In the genomic region with DNA sequence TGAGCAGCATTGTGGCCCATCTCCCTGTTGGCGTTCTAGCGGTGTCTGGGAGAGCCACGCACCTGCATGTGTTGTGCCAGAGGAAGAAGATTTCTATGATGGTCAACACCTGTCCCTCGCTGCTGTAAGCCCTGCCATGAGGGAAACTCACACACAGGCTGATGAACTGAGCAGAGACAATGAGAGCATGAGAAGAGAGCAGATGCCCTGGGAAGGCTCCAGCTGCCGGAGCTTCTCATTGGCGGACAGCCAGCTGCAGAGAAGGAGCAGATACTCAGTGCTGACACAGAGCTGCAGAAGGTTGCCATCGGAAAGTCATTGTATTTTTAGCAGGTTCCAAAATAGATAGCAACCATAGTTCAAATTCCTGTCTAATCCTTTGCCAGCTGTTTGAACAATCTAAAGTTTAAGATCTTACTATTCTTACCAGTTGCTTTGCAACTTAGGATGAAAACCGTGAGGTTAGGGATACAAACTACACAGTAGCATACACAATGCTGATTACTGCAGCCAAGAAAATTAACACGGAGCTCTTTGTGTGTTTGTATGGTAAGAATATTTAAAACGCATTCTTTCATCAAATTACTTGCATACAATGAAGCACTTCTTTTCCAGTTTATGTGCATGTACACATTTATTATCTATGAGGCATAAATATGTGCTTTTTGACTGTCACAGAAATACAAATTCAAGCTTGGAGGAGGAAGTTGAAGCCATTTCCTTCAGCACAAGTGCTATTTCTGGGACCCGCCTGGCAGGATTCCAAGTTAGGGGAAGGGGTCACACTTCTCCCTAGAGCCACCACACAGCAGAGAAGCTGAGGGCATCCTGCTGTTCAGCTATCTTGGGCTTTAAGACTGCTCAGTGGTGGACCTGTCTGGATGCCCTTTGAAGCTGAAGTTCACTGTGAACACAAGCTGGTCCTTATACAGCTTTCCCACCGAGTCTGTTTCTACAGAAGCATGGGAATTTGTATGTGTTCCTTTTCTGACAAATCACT, we compare ENCODE assay signal across 8 mouse cellular contexts. TPM values are rescaled to one million over a fixed set of nuclear protein-coding genes. Genes with fewer than 3 reads are reported as not detected.
DNase-seq lines count a peak whose midpoint lies in the region; ATAC-seq and TF ChIP-seq lines count a peak whose summit lies in the region.

No protein-coding gene starts in this region.

- DNase-seq in midbrain, embryonic 11.5 days (ENCODE audit: low spot score, missing footprints) = no peak
- DNase-seq in cerebellum, postnatal 25 days = peak; percentile 66 to 81
- peak; percentile 80 for DNase-seq in heart, embryonic 10.5 days (ENCODE audit: low spot score)
- peak; percentile 74 to 83 for DNase-seq in layer of hippocampus, adult 2 months (ENCODE audit: low spot score in 2 of 2)
- DNase-seq in T-cell, adult 2 months (ENCODE audit: low spot score) = no peak

- no peak for TF ChIP-seq CTCF in layer of hippocampus, adult 2 months (conservative IDR thresholded peaks at IDR 0.05)

- H3K9me3 ChIP-seq in midbrain, embryonic 13.5 days = no peaks in the 10 kb centered on the region
- no peaks in the 10 kb centered on the region for H3K9me3 ChIP-seq in midbrain, embryonic 11.5 days (ENCODE audit: control insufficient read depth, low read length)
- H3K9me3 ChIP-seq in heart, embryonic 10.5 days = no peaks in the 10 kb centered on the region
- H3K9me3 ChIP-seq in midbrain, embryonic 15.5 days = no peaks in the 10 kb centered on the region

- ATAC-seq in midbrain, embryonic 13.5 days = peak; percentile 45; the same call in 1 of the 2 replicates
- ATAC-seq in midbrain, embryonic 11.5 days (ENCODE audit: low FRiP score) = no peak
- peak; percentile 71; the same call in 1 of the 2 replicates for ATAC-seq in midbrain, embryonic 15.5 days (replicated peaks)
- ATAC-seq in erythroblast, adult 5-6 weeks (replicated peaks; ENCODE audit: low FRiP score, poor library complexity, severe bottlenecking) = no peak

- H3K36me3 ChIP-seq in midbrain, embryonic 13.5 days = no peaks in the 10 kb centered on the region
- no peaks in the 10 kb centered on the region for H3K36me3 ChIP-seq in midbrain, embryonic 11.5 days (ENCODE audit: control insufficient read depth, insufficient read depth, low read length)
- H3K36me3 ChIP-seq in heart, embryonic 10.5 days = no peaks in the 10 kb centered on the region
- no peaks in the 10 kb centered on the region for H3K36me3 ChIP-seq in midbrain, embryonic 15.5 days (replicated peaks)

- WGBS in midbrain, embryonic 13.5 days = 72% methylated on average over 12 of the region's 12 CpGs
- WGBS in midbrain, embryonic 11.5 days = 76% methylated on average over 12 of the region's 12 CpGs
- WGBS in heart, embryonic 10.5 days = 48% methylated on average over 12 of the region's 12 CpGs
- WGBS in midbrain, embryonic 15.5 days = 65% methylated on average over 12 of the region's 12 CpGs

- H3K27ac ChIP-seq in midbrain, embryonic 13.5 days = no peak overlapping the region
- H3K27ac ChIP-seq in midbrain, embryonic 11.5 days (ENCODE audit: low read depth, low read length) = no peak overlapping the region
- H3K27ac ChIP-seq in heart, embryonic 10.5 days = peak overlapping the region; percentile 83
- peak overlapping the region; percentile 69 for H3K27ac ChIP-seq in layer of hippocampus, adult 2 months
- H3K27ac ChIP-seq in midbrain, embryonic 15.5 days = no peak overlapping the region

- no peaks in the 10 kb centered on the region for H3K27me3 ChIP-seq in midbrain, embryonic 13.5 days
- H3K27me3 ChIP-seq in midbrain, embryonic 11.5 days (ENCODE audit: control insufficient read depth, insufficient read depth, low read length) = no peaks in the 10 kb centered on the region
- H3K27me3 ChIP-seq in heart, embryonic 10.5 days (ENCODE audit: insufficient read depth, poor library complexity, severe bottlenecking) = no peaks in the 10 kb centered on the region
- H3K27me3 ChIP-seq in midbrain, embryonic 15.5 days (replicated peaks) = no peaks in the 10 kb centered on the region

- peaks cover 9% of the 10 kb centered on the region for H3K4me1 ChIP-seq in midbrain, embryonic 13.5 days (replicated peaks)
- H3K4me1 ChIP-seq in midbrain, embryonic 11.5 days (ENCODE audit: control insufficient read depth, insufficient read depth, low read length) = no peaks in the 10 kb centered on the region
- peaks cover 21% of the 10 kb centered on the region for H3K4me1 ChIP-seq in heart, embryonic 10.5 days
- no peaks in the 10 kb centered on the region for H3K4me1 ChIP-seq in midbrain, embryonic 15.5 days

- H3K4me2 ChIP-seq in midbrain, embryonic 13.5 days (replicated peaks) = no peak overlapping the region
- no peak overlapping the region for H3K4me2 ChIP-seq in midbrain, embryonic 11.5 days
- H3K4me2 ChIP-seq in midbrain, embryonic 15.5 days = no peak overlapping the region

- H3K4me3 ChIP-seq in midbrain, embryonic 13.5 days (replicated peaks) = no peak overlapping the region
- H3K4me3 ChIP-seq in midbrain, embryonic 11.5 days (ENCODE audit: low read depth, low read length) = no peak overlapping the region
- peak overlapping the region; percentile 8; the same call in 1 of the 2 replicates for H3K4me3 ChIP-seq in heart, embryonic 10.5 days
- no peak overlapping the region for H3K4me3 ChIP-seq in layer of hippocampus, adult 2 months
- no peak overlapping the region for H3K4me3 ChIP-seq in midbrain, embryonic 15.5 days

- no peak overlapping the region for H3K9ac ChIP-seq in midbrain, embryonic 13.5 days (replicated peaks)
- H3K9ac ChIP-seq in midbrain, embryonic 11.5 days (ENCODE audit: low read length) = no peak overlapping the region
- H3K9ac ChIP-seq in midbrain, embryonic 15.5 days = no peak overlapping the region

RNA-seq across cellular contexts. Expression of gene Adamts16, which starts 42.6 kb away (rescaled TPM):
- polyA plus RNA-seq in midbrain, embryonic 13.5 days (2015; fragmentation: Nextera tagmentation; extraction: Ambion mirVana) = 0.76 and 1.3 TPM in 2 replicates
- polyA plus RNA-seq in midbrain, embryonic 11.5 days (2014; fragmentation: Nextera tagmentation; extraction: Ambion mirVana) = 0.29 and 0.45 TPM in 2 replicates
- polyA plus RNA-seq in heart, embryonic 10.5 days (2016; fragmentation: Nextera tagmentation; extraction: Ambion mirVana) = 0.38 TPM in 1 of 2 replicates, not detected in the other
- total RNA-seq in layer of hippocampus, adult 2 months (2021) = 1 to 10 TPM; 2.4 TPM
- 1.9 and 2.4 TPM in 2 replicates for polyA plus RNA-seq in midbrain, embryonic 15.5 days (2015; fragmentation: Nextera tagmentation; extraction: Ambion mirVana)
- total RNA-seq in erythroblast, adult 5-6 weeks (2015; ENCODE audit: low replicate concordance) = not detected in 2 replicates
- not detected in 2 replicates for total RNA-seq in erythroblast, adult 5-6 weeks (2017; ENCODE audit: low replicate concordance)

Comparison
In these comparisons a context has a peak if more than half of its experiments do, and no peak if none do; other contexts are left out.
1. ATAC-seq: peak in midbrain, embryonic 13.5 days (single experiment) and midbrain, embryonic 15.5 days (single experiment); none in midbrain, embryonic 11.5 days (single experiment) and erythroblast, adult 5-6 weeks (single experiment).
2. H3K27ac ChIP-seq: peak in heart, embryonic 10.5 days (single experiment) and layer of hippocampus, adult 2 months (single experiment); none in midbrain, embryonic 13.5 days (single experiment), midbrain, embryonic 11.5 days (single experiment) and midbrain, embryonic 15.5 days (single experiment).
3. DNase-seq: peak in cerebellum, postnatal 25 days (2 of 2), heart, embryonic 10.5 days (single experiment) and layer of hippocampus, adult 2 months (2 of 2); none in midbrain, embryonic 11.5 days (single experiment) and T-cell, adult 2 months (single experiment).